Mouse (Mus musculus) E14TG2a.4 (cell line): ENCODE data around the gene Clpb.

Source experiments
- CTCF ChIP-seq: conservative IDR thresholded peaks from 2 replicates; pipeline ENCODE4 v1.5.1; 2014; ENCODE audit warnings: low read length
- POU5F1 ChIP-seq: IDR thresholded peaks from 2 replicates; pipeline ENCODE4 v1.6.1; 2014; ENCODE audit warnings: low read length, borderline replicate concordance

DNA sequence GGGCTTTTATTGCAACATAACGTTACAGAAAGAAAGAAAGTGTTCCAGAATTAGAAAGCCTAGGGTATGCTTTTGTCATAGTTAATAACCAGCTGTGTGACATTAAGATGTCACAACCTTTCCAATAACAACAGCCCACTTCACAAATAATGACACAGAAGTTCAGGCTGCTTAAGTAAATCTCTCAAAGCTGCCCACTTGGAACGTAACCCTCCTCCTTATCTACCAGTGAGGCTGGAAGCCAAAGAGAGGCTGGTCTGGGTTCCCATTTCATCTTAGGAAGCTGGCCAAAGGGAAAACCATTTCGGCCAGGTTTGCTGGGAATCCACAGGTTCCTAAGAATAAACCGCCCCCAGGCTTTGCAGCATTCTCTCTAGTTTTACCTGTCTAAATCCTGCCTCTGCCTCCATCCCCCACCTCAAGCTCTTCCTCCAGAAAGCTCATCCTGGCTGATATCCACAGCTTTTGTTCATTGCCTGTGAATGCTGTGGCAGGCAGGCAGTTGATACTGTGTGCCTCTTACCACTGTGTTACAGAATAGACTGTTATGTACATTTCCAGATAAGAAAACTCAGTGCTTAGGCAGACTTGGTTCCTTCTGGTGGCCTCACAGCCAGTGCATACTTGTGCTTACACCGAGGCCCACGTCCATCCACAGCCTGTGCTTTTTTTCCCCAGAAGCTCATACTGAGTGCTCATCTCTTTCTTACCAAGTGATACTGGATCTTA lies 12.8 kb downstream of the Clpb start:
- TF ChIP-seq CTCF (no peak), POU5F1 (no peak)
